In genomic region chr9:70349274-70349673, GRCm38 (mm10) we compare ENCODE assay signal across 20 mouse cellular contexts.
DNase-seq lines count a peak whose midpoint lies in the region; ATAC-seq and TF ChIP-seq lines count a peak whose summit lies in the region.
"Had no signal": no experiment of that assay in that cellular context is flagged by ENCODE, and none has a peak within 500 bp of the region (broad histone marks: within the 10 kb centered on the region; RNA-seq: fewer than 3 reads in every experiment).

No protein-coding gene starts in this region.

- H3K79me2 ChIP-seq in heart, adult 2 months (replicated peaks; ENCODE audit: control insufficient read depth, insufficient read depth, low read length): no peaks in the 10 kb centered on the region

- no peaks in the 10 kb centered on the region for H3K9me3 ChIP-seq in heart, embryonic 12.5 days (replicated peaks)
- H3K9me3 ChIP-seq: forebrain, embryonic 13.5 days; G1E; hindbrain, embryonic 10.5 days; limb, embryonic 15.5 days; stomach, embryonic 15.5 days had no signal

- H3K27me3 ChIP-seq in heart, adult 2 months (ENCODE audit: control insufficient read depth, insufficient read depth, low read length): no peaks in the 10 kb centered on the region
- H3K27me3 ChIP-seq in heart, embryonic 12.5 days (replicated peaks): no peaks in the 10 kb centered on the region
- H3K27me3 ChIP-seq: forebrain, embryonic 13.5 days; limb, embryonic 15.5 days; stomach, embryonic 15.5 days had no signal

- H3K4me3 ChIP-seq in heart, adult 2 months: no peak overlapping the region
- no peak overlapping the region for H3K4me3 ChIP-seq in heart, embryonic 12.5 days
- H3K4me3 ChIP-seq: forebrain, embryonic 13.5 days; hindbrain, embryonic 10.5 days; limb, embryonic 15.5 days; stomach, embryonic 15.5 days had no signal

- intact Hi-C loops in heart, adult 2 months (cut with DNase I): no loop called here

- 55% methylated on average over 2 of the region's 2 CpGs for WGBS in heart, adult 2 months
- WGBS in heart, embryonic 12.5 days: 70% methylated on average over 2 of the region's 2 CpGs

- 0 out of 2 replicates have a peak, but pooled peaks have one; percentile 35 for TF ChIP-seq EP300 in heart, adult 2 months (IDR thresholded peaks at IDR 0.05; ENCODE audit: insufficient read depth, low read depth, low read length)

- H3K27ac ChIP-seq in heart, adult 2 months: peak overlapping the region; percentile 24; the same call in 1 of the 2 replicates
- H3K27ac ChIP-seq in heart, embryonic 12.5 days (ENCODE audit: poor library complexity, severe bottlenecking): no peak overlapping the region
- H3K27ac ChIP-seq: forebrain, embryonic 13.5 days; hindbrain, embryonic 10.5 days; limb, embryonic 15.5 days; stomach, embryonic 15.5 days had no signal

- no peak for ATAC-seq in heart, embryonic 12.5 days (ENCODE audit: insufficient number of reproducible peaks, low FRiP score)
- ATAC-seq: CD4-positive, CD25-positive, alpha-beta regulatory T cell, adult 4 months; forebrain, embryonic 13.5 days; inflammation-experienced regulatory T-cells, adult 6 months; midbrain, embryonic 16.5 days had no signal

- no peak overlapping the region for H3K9ac ChIP-seq in heart, adult 2 months (ENCODE audit: low read depth, low read length)
- H3K9ac ChIP-seq in heart, embryonic 12.5 days: no peak overlapping the region
- H3K9ac ChIP-seq: forebrain, embryonic 13.5 days; limb, embryonic 15.5 days; stomach, embryonic 15.5 days had no signal

- H3K4me2 ChIP-seq in heart, embryonic 12.5 days: no peak overlapping the region
- H3K4me2 ChIP-seq: forebrain, embryonic 13.5 days; limb, embryonic 15.5 days; stomach, embryonic 15.5 days had no signal

- H3K36me3 ChIP-seq in heart, adult 2 months (ENCODE audit: control insufficient read depth, insufficient read depth, low read length): peaks cover 3% of the 10 kb centered on the region; the same call in 1 of the 2 replicates
- peaks cover 44% of the 10 kb centered on the region for H3K36me3 ChIP-seq in heart, embryonic 12.5 days
- H3K36me3 ChIP-seq: G1E had no signal

- peak in 1 of 2 experiments; percentile 43 for DNase-seq in heart, adult 2 months
- peak; percentile 80 for DNase-seq in adrenal gland, adult 8-10 months
- peak; percentile 26 for DNase-seq in fibroblast of lung, adult 2 months (ENCODE audit: low read depth)
- DNase-seq in embryo, embryonic 9.5 days (ENCODE audit: extremely low spot score): no peak
- no peak for DNase-seq in cerebellum, adult 8-10 months
- DNase-seq in frontal cortex, adult 2 months (ENCODE audit: extremely low spot score in 1 of 2, low spot score in 1 of 2): no peak
- DNase-seq: cerebellum, postnatal 14 days; embryo, embryonic 11 days; kidney, adult 8-10 months; kidney, postnatal 4 days; lung, adult 18-20 months had no signal

- TF ChIP-seq CTCF in heart, adult 2 months (IDR thresholded peaks at IDR 0.05): no peak

- TF ChIP-seq POLR2A in heart, adult 2 months (IDR thresholded peaks at IDR 0.05; ENCODE audit: insufficient read depth, low read depth, low read length): no peak

- no peaks in the 10 kb centered on the region for H3K4me1 ChIP-seq in heart, adult 2 months (ENCODE audit: control insufficient read depth, insufficient read depth, low read length)
- H3K4me1 ChIP-seq in heart, embryonic 12.5 days (replicated peaks): no peaks in the 10 kb centered on the region
- H3K4me1 ChIP-seq: forebrain, embryonic 13.5 days; limb, embryonic 15.5 days; stomach, embryonic 15.5 days had no signal

Comparison
In these comparisons a context has a peak if more than half of its experiments do, and no peak if none do; other contexts are left out.
1. DNase-seq: peak in adrenal gland, adult 8-10 months (single experiment) and fibroblast of lung, adult 2 months (single experiment); none in embryo, embryonic 9.5 days (single experiment), cerebellum, adult 8-10 months (single experiment) and frontal cortex, adult 2 months (0 of 2).